ENCODE assay signal across 8 mouse cellular contexts in the genomic region with DNA sequence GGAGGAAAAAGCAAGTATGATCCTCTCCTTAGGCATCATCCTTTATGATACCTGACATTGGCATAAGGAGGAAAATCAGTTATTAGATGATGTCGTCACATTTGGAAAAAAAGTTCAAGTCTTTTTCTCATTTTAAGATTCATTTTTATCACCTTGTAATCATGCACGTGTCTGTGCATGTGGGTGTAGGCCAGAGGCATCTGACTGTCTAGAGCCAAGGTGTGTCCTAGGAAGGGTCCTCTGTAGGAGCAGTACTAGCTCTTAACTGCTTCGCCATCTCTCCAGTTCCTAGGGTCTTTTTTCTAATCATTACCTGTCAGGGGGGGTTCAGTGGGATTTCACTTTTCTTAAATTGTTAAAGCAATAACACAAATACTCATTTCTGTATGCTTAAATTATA. TPM values are rescaled to one million over a fixed set of nuclear protein-coding genes. Genes with fewer than 3 reads are reported as not detected.
DNase-seq lines count a peak whose midpoint lies in the region; ATAC-seq and TF ChIP-seq lines count a peak whose summit lies in the region.

No protein-coding gene starts in this region.

- no peaks in the 10 kb centered on the region for H3K4me1 ChIP-seq in heart, embryonic 10.5 days
- peaks cover 0 to 5% of the 10 kb centered on the region in 2 experiments; a peak in 2 of 4 replicates for H3K4me1 ChIP-seq in MEL (ENCODE audit: control insufficient read depth in 1 of 2, insufficient read depth in 2 of 2, low read length in 2 of 2)
- H3K4me1 ChIP-seq in forebrain, postnatal 0 days (ENCODE audit: insufficient read depth), result no peaks in the 10 kb centered on the region
- H3K4me1 ChIP-seq in midbrain, embryonic 10.5 days, result peaks cover 7% of the 10 kb centered on the region; the same call in 1 of the 2 replicates

- H3K27ac ChIP-seq in heart, embryonic 10.5 days, result no peak overlapping the region
- no peak overlapping the region for H3K27ac ChIP-seq in MEL (ENCODE audit: control insufficient read depth, low read depth, low read length)
- 0 out of 2 replicates have a peak overlapping the region, but pooled peaks have one; percentile 80 for H3K27ac ChIP-seq in forebrain, postnatal 0 days (ENCODE audit: low read depth, low read length)
- H3K27ac ChIP-seq in midbrain, embryonic 10.5 days (replicated peaks), result 0 out of 2 replicates have a peak overlapping the region, but pooled peaks have one; percentile 9

- no peak for DNase-seq in heart, embryonic 10.5 days (ENCODE audit: low spot score)
- no peak for DNase-seq in heart, postnatal 10 days
- DNase-seq in MEL (ENCODE audit: low read depth, low spot score), result no peak
- no peak for DNase-seq in forebrain, postnatal 0 days
- no peak for DNase-seq in midbrain, embryonic 10.5 days (ENCODE audit: low spot score)
- no peak for DNase-seq in thymus, postnatal 36 days
- DNase-seq in right cerebral cortex, postnatal 25 days, result no peak

- no peak for TF ChIP-seq CTCF in MEL (IDR thresholded peaks at IDR 0.05 in 2 of 3, conservative IDR thresholded peaks at IDR 0.05 in 1 of 3; ENCODE audit: control insufficient read depth in 1 of 3, insufficient read depth in 1 of 3, low read depth in 2 of 3, low read length in 3 of 3, poor library complexity in 1 of 3, severe bottlenecking in 1 of 3)
- no peak for TF ChIP-seq CTCF in forebrain, postnatal 0 days (IDR thresholded peaks at IDR 0.05; ENCODE audit: low read depth)

- peaks cover 6% of the 10 kb centered on the region; the same call in 1 of the 2 replicates for H3K79me2 ChIP-seq in MEL (ENCODE audit: control insufficient read depth, insufficient read depth, low read length, poor library complexity)

- peak overlapping the region; percentile 47 for H3K4me2 ChIP-seq in forebrain, postnatal 0 days (ENCODE audit: low read depth)

- no peaks in the 10 kb centered on the region for H3K36me3 ChIP-seq in heart, embryonic 10.5 days
- H3K36me3 ChIP-seq in MEL (ENCODE audit: control insufficient read depth in 1 of 2, insufficient read depth in 2 of 2, low read length in 2 of 2), result peaks cover 0 to 13% of the 10 kb centered on the region in 2 experiments; a peak in 2 of 4 replicates
- H3K36me3 ChIP-seq in forebrain, postnatal 0 days (ENCODE audit: insufficient read depth), result no peaks in the 10 kb centered on the region
- no peaks in the 10 kb centered on the region for H3K36me3 ChIP-seq in midbrain, embryonic 10.5 days

- H3K4me3 ChIP-seq in heart, embryonic 10.5 days, result peak overlapping the region; percentile 57
- peak overlapping the region; percentile 9 to 40 for H3K4me3 ChIP-seq in MEL (ENCODE audit: control insufficient read depth in 1 of 2, insufficient read depth in 1 of 2, low read depth in 2 of 2, low read length in 2 of 2)
- H3K4me3 ChIP-seq in forebrain, postnatal 0 days (ENCODE audit: low read depth, low read length), result peak overlapping the region; percentile 43
- peak overlapping the region; percentile 50 for H3K4me3 ChIP-seq in midbrain, embryonic 10.5 days

- intact Hi-C loops in heart, postnatal 10 days (cut with DNase I), result loop anchor here (5.0 kb wide), 1 partner anchor 151 kb away; no protein-coding TSS in a partner anchor

- no peak for TF ChIP-seq POLR2A in MEL (IDR thresholded peaks at IDR 0.05; ENCODE audit: control insufficient read depth in 1 of 2, insufficient read depth in 1 of 2, low read depth in 1 of 2, low read length in 2 of 2, poor library complexity in 1 of 2)

- no peaks in the 10 kb centered on the region for H3K27me3 ChIP-seq in heart, embryonic 10.5 days (ENCODE audit: insufficient read depth, poor library complexity, severe bottlenecking)
- H3K27me3 ChIP-seq in MEL (ENCODE audit: control insufficient read depth in 1 of 2, insufficient read depth in 2 of 2, low read length in 2 of 2), result no peaks in the 10 kb centered on the region
- H3K27me3 ChIP-seq in forebrain, postnatal 0 days (ENCODE audit: insufficient read depth, low read length), result no peaks in the 10 kb centered on the region
- H3K27me3 ChIP-seq in midbrain, embryonic 10.5 days (ENCODE audit: low read depth, poor library complexity, severe bottlenecking), result no peaks in the 10 kb centered on the region

- TF ChIP-seq EP300 in MEL (IDR thresholded peaks at IDR 0.05; ENCODE audit: low read depth in 1 of 2, low read length in 2 of 2), result no peak

- ATAC-seq in forebrain, postnatal 0 days, result no peak; the same call in 1 of the 2 replicates
- no peak for ATAC-seq in megakaryocyte-erythroid progenitor cell, adult 5-6 weeks (replicated peaks; ENCODE audit: low FRiP score, low TSS enrichment, poor library complexity, severe bottlenecking)

- no peak for TF ChIP-seq RAD21 in MEL (IDR thresholded peaks at IDR 0.05; ENCODE audit: low read depth, low read length)

- WGBS in heart, embryonic 10.5 days, result 44% methylated on average over 3 of the region's 3 CpGs
- WGBS in forebrain, postnatal 0 days, result 32% methylated on average over 3 of the region's 3 CpGs
- WGBS in midbrain, embryonic 10.5 days, result 53% methylated on average over 3 of the region's 3 CpGs

- H3K9me3 ChIP-seq in heart, embryonic 10.5 days, result no peaks in the 10 kb centered on the region
- H3K9me3 ChIP-seq in MEL (replicated peaks; ENCODE audit: insufficient read depth, low read length), result no peaks in the 10 kb centered on the region
- H3K9me3 ChIP-seq in forebrain, postnatal 0 days (ENCODE audit: low read length), result no peaks in the 10 kb centered on the region
- no peaks in the 10 kb centered on the region for H3K9me3 ChIP-seq in midbrain, embryonic 10.5 days (replicated peaks)

- 0 out of 2 replicates have a peak overlapping the region, but pooled peaks have one; percentile 8 for H3K9ac ChIP-seq in MEL (ENCODE audit: control insufficient read depth, low read depth, low read length, poor library complexity, severe bottlenecking)
- peak overlapping the region; percentile 51 for H3K9ac ChIP-seq in forebrain, postnatal 0 days

TF ChIP-seq in MEL, 35 proteins besides CTCF, POLR2A, EP300 and RAD21:
- TF ChIP-seq USF2 (IDR thresholded peaks at IDR 0.05; ENCODE audit: borderline replicate concordance in 1 of 2, insufficient read depth in 1 of 2, low read depth in 1 of 2, low read length in 2 of 2) (no peak), E2F4 (IDR thresholded peaks at IDR 0.05; ENCODE audit: borderline replicate concordance, low read depth, low read length) (no peak), JUND (IDR thresholded peaks at IDR 0.05; ENCODE audit: low read depth, low read length) (no peak), NELFE (IDR thresholded peaks at IDR 0.05; ENCODE audit: low read depth, low read length) (no peak), ZC3H11A (IDR thresholded peaks at IDR 0.05; ENCODE audit: low read depth, low read length) (no peak), NRF1 (IDR thresholded peaks at IDR 0.05; ENCODE audit: insufficient read depth, low read depth, low read length, poor library complexity, severe bottlenecking) (no peak), UBTF (IDR thresholded peaks at IDR 0.05; ENCODE audit: borderline replicate concordance, insufficient read depth, low read depth, low read length) (no peak), KAT2A (conservative IDR thresholded peaks at IDR 0.05; ENCODE audit: low read depth, low read length) (no peak), MXI1 (IDR thresholded peaks at IDR 0.05; ENCODE audit: low read depth, low read length) (no peak), GATA1 (IDR thresholded peaks at IDR 0.05; ENCODE audit: low read depth, low read length) (no peak), RCOR1 (IDR thresholded peaks at IDR 0.05; ENCODE audit: low read depth, low read length) (no peak), CHD1 (IDR thresholded peaks at IDR 0.05; ENCODE audit: low read depth, low read length) (no peak), POLR2AphosphoS5 (IDR thresholded peaks at IDR 0.05; ENCODE audit: borderline replicate concordance, low read depth, low read length) (no peak), TCF12 (IDR thresholded peaks at IDR 0.05; ENCODE audit: low read depth, low read length) (no peak), ZNF384 (IDR thresholded peaks at IDR 0.05; ENCODE audit: low read depth, low read length) (no peak), MAZ (IDR thresholded peaks at IDR 0.05; ENCODE audit: low read depth, low read length) (no peak), BHLHE40 (IDR thresholded peaks at IDR 0.05; ENCODE audit: borderline replicate concordance, low read depth, low read length) (peak; percentile 64; the same call in 1 of the 2 replicates), POLR2AphosphoS2 (IDR thresholded peaks at IDR 0.05; ENCODE audit: low read length) (no peak), MAX (IDR thresholded peaks at IDR 0.05; ENCODE audit: low read length) (peak; percentile 40; the same call in 1 of the 2 replicates), MYC (IDR thresholded peaks at IDR 0.05; ENCODE audit: low read depth, low read length) (peak; percentile 50; the same call in 1 of the 2 replicates), MEF2A (IDR thresholded peaks at IDR 0.05; ENCODE audit: extremely low read depth, insufficient replicate concordance, low read depth, low read length, poor library complexity, severe bottlenecking) (no peak), MYB (IDR thresholded peaks at IDR 0.05; ENCODE audit: low read depth, low read length) (no peak), USF1 (IDR thresholded peaks at IDR 0.05; ENCODE audit: low read depth, low read length) (no peak)

RNA-seq across cellular contexts. Expression of a gene that starts 0.8 kb away (rescaled TPM):
- 23.9 and 30.0 TPM in 2 replicates for polyA plus RNA-seq in heart, embryonic 10.5 days (2016; fragmentation: Nextera tagmentation; extraction: Ambion mirVana)
- total RNA-seq in heart, postnatal 10 days (2021), result 1 to 10 TPM; 6.2 to 7.8 TPM
- total RNA-seq in MEL (2012; rRNA removed), result 36.4 and 37.1 TPM in 2 replicates
- 10 to 100 TPM in 1 of 2 experiments, not detected in 1; 66.5 TPM for polyA plus RNA-seq in MEL (2012; ENCODE audit: insufficient read depth in 1 of 2, insufficient read length in 2 of 2, low read depth in 1 of 2, low replicate concordance in 2 of 2, missing spikeins in 1 of 2)
- total RNA-seq in forebrain, postnatal 0 days (2014; rRNA removed), result 46.8 and 56.9 TPM in 2 replicates
- 68.5 and 69.6 TPM in 2 replicates for polyA plus RNA-seq in forebrain, postnatal 0 days (2015; fragmentation: Nextera tagmentation; extraction: Ambion mirVana)
- 41.5 and 42.2 TPM in 2 replicates for polyA plus RNA-seq in midbrain, embryonic 10.5 days (2016; fragmentation: Nextera tagmentation; extraction: Ambion mirVana)
- 21.0 and 23.4 TPM in 2 replicates for total RNA-seq in megakaryocyte-erythroid progenitor cell, adult 5-6 weeks (2014; fragmentation: Nextera tagmentation)
- total RNA-seq in megakaryocyte-erythroid progenitor cell, adult 5-6 weeks (2017), result 18.8 and 24.6 TPM in 2 replicates

Comparison
In these comparisons a context has a peak if more than half of its experiments do, and no peak if none do; other contexts are left out.
1. H3K27ac ChIP-seq: peak in forebrain, postnatal 0 days (single experiment) and midbrain, embryonic 10.5 days (single experiment); none in heart, embryonic 10.5 days (single experiment) and MEL (single experiment).
2. Peak in every context shown above with its lines, with median percentiles within 50 percentile points of each other: H3K4me3 ChIP-seq.